In genomic region chr7:27489270-27489869, GRCm38 (mm10) we compare ENCODE assay signal across 10 mouse cellular contexts. TPM values are rescaled to one million over a fixed set of nuclear protein-coding genes. Genes with fewer than 3 reads are reported as not detected.
DNase-seq lines count a peak whose midpoint lies in the region; ATAC-seq and TF ChIP-seq lines count a peak whose summit lies in the region.
"Had no signal": no experiment of that assay in that cellular context is flagged by ENCODE, and none has a peak within 500 bp of the region (broad histone marks: within the 10 kb centered on the region; RNA-seq: fewer than 3 reads in every experiment).

No protein-coding gene starts in this region.

- peak overlapping the region; percentile 75 for H3K4me2 ChIP-seq in heart, embryonic 12.5 days
- no peak overlapping the region for H3K4me2 ChIP-seq in midbrain, embryonic 16.5 days (ENCODE audit: low read length)
- H3K4me2 ChIP-seq in heart, postnatal 0 days (ENCODE audit: low read depth, low read length), result no peak overlapping the region
- H3K4me2 ChIP-seq in midbrain, embryonic 11.5 days, result no peak overlapping the region

- TF ChIP-seq CTCF in heart, postnatal 0 days (IDR thresholded peaks at IDR 0.05; ENCODE audit: low read depth), result no peak
- no peak for TF ChIP-seq CTCF in small intestine, adult 2 months (IDR thresholded peaks at IDR 0.05; ENCODE audit: extremely low read depth, insufficient read length, insufficient replicate concordance, low read depth, low read length)

- TF ChIP-seq POLR2A in small intestine, adult 2 months (IDR thresholded peaks at IDR 0.05; ENCODE audit: low read depth, low read length), result no peak

- H3K9me3 ChIP-seq in heart, embryonic 12.5 days (replicated peaks), result no peaks in the 10 kb centered on the region
- H3K9me3 ChIP-seq in midbrain, embryonic 10.5 days (replicated peaks), result no peaks in the 10 kb centered on the region
- H3K9me3 ChIP-seq in midbrain, embryonic 16.5 days (replicated peaks; ENCODE audit: control insufficient read depth, low read length, poor library complexity, severe bottlenecking), result no peaks in the 10 kb centered on the region
- H3K9me3 ChIP-seq in heart, postnatal 0 days (replicated peaks; ENCODE audit: control insufficient read depth, low read length), result no peaks in the 10 kb centered on the region
- no peaks in the 10 kb centered on the region for H3K9me3 ChIP-seq in midbrain, embryonic 11.5 days (ENCODE audit: control insufficient read depth, low read length)

- no peak overlapping the region for H3K4me3 ChIP-seq in heart, embryonic 12.5 days
- H3K4me3 ChIP-seq in midbrain, embryonic 10.5 days, result no peak overlapping the region
- H3K4me3 ChIP-seq in midbrain, embryonic 16.5 days (ENCODE audit: low read depth, low read length), result no peak overlapping the region
- H3K4me3 ChIP-seq in heart, postnatal 0 days (ENCODE audit: low read depth, low read length), result no peak overlapping the region
- no peak overlapping the region for H3K4me3 ChIP-seq in small intestine, adult 2 months (ENCODE audit: low read depth, low read length)
- no peak overlapping the region for H3K4me3 ChIP-seq in midbrain, embryonic 11.5 days (ENCODE audit: low read depth, low read length)

- peak overlapping the region; percentile 97 for H3K27ac ChIP-seq in heart, embryonic 12.5 days (ENCODE audit: poor library complexity, severe bottlenecking)
- H3K27ac ChIP-seq in midbrain, embryonic 10.5 days (replicated peaks), result 0 out of 2 replicates have a peak overlapping the region, but pooled peaks have one; percentile 93
- H3K27ac ChIP-seq in midbrain, embryonic 16.5 days (ENCODE audit: low read length), result no peak overlapping the region
- peak overlapping the region; percentile 95 for H3K27ac ChIP-seq in heart, postnatal 0 days (ENCODE audit: low read depth)
- H3K27ac ChIP-seq in small intestine, adult 2 months (ENCODE audit: insufficient read depth, low read depth, low read length), result 0 out of 2 replicates have a peak overlapping the region, but pooled peaks have one; percentile 86
- H3K27ac ChIP-seq in midbrain, embryonic 11.5 days (ENCODE audit: low read depth, low read length), result no peak overlapping the region

- ATAC-seq in heart, embryonic 12.5 days (ENCODE audit: insufficient number of reproducible peaks, low FRiP score), result no peak
- ATAC-seq in midbrain, embryonic 16.5 days, result no peak
- ATAC-seq in heart, postnatal 0 days (ENCODE audit: insufficient read depth, low read depth), result no peak
- no peak for ATAC-seq in midbrain, embryonic 11.5 days (ENCODE audit: low FRiP score)
- ATAC-seq: forebrain, embryonic 16.5 days had no signal

- no peak for TF ChIP-seq EP300 in heart, postnatal 0 days (IDR thresholded peaks at IDR 0.05; ENCODE audit: low read depth)

- no peaks in the 10 kb centered on the region for H3K27me3 ChIP-seq in heart, embryonic 12.5 days (replicated peaks)
- H3K27me3 ChIP-seq in midbrain, embryonic 10.5 days (ENCODE audit: low read depth, poor library complexity, severe bottlenecking), result peaks cover 26% of the 10 kb centered on the region
- H3K27me3 ChIP-seq in midbrain, embryonic 16.5 days (ENCODE audit: control insufficient read depth, insufficient read depth, low read depth, low read length), result no peaks in the 10 kb centered on the region
- H3K27me3 ChIP-seq in heart, postnatal 0 days (ENCODE audit: control insufficient read depth, insufficient read depth, low read length), result no peaks in the 10 kb centered on the region
- H3K27me3 ChIP-seq in small intestine, adult 2 months (ENCODE audit: control insufficient read depth, insufficient read depth, low read length), result no peaks in the 10 kb centered on the region
- H3K27me3 ChIP-seq in midbrain, embryonic 11.5 days (ENCODE audit: control insufficient read depth, insufficient read depth, low read length), result no peaks in the 10 kb centered on the region; the same call in 1 of the 2 replicates

- no peak for DNase-seq in heart, postnatal 25 days (ENCODE audit: low spot score)
- no peak for DNase-seq in midbrain, embryonic 10.5 days (ENCODE audit: low spot score)
- no peak for DNase-seq in heart, postnatal 0 days (ENCODE audit: low spot score)
- no peak for DNase-seq in urinary bladder, adult 2 months (ENCODE audit: low spot score)
- no peak for DNase-seq in midbrain, embryonic 11.5 days (ENCODE audit: low spot score, missing footprints)
- DNase-seq: kidney, adult 8-10 months had no signal

- peaks cover 41% of the 10 kb centered on the region for H3K4me1 ChIP-seq in heart, embryonic 12.5 days (replicated peaks)
- peaks cover 38% of the 10 kb centered on the region for H3K4me1 ChIP-seq in midbrain, embryonic 10.5 days
- peaks cover 5% of the 10 kb centered on the region for H3K4me1 ChIP-seq in midbrain, embryonic 16.5 days (ENCODE audit: control insufficient read depth, insufficient read depth, low read length)
- H3K4me1 ChIP-seq in heart, postnatal 0 days (ENCODE audit: control insufficient read depth, insufficient read depth), result peaks cover 19% of the 10 kb centered on the region
- peaks cover 31% of the 10 kb centered on the region for H3K4me1 ChIP-seq in small intestine, adult 2 months (ENCODE audit: control insufficient read depth, insufficient read depth, insufficient read length, low read length)
- peaks cover 10% of the 10 kb centered on the region for H3K4me1 ChIP-seq in midbrain, embryonic 11.5 days (ENCODE audit: control insufficient read depth, insufficient read depth, low read length)

- intact Hi-C loops in heart, postnatal 25 days (cut with DNase I), result no loop called here

- WGBS in heart, embryonic 12.5 days, result 90% methylated on average over 25 of the region's 25 CpGs
- WGBS in midbrain, embryonic 10.5 days, result 91% methylated on average over 25 of the region's 25 CpGs
- WGBS in midbrain, embryonic 16.5 days, result 91% methylated on average over 23 of the region's 25 CpGs
- 88% methylated on average over 25 of the region's 25 CpGs for WGBS in heart, postnatal 0 days
- WGBS in small intestine, adult 2 months, result 91% methylated on average over 25 of the region's 25 CpGs
- 90% methylated on average over 25 of the region's 25 CpGs for WGBS in midbrain, embryonic 11.5 days

- H3K36me3 ChIP-seq in heart, embryonic 12.5 days, result peaks cover 20% of the 10 kb centered on the region
- H3K36me3 ChIP-seq in midbrain, embryonic 10.5 days, result no peaks in the 10 kb centered on the region
- H3K36me3 ChIP-seq in midbrain, embryonic 16.5 days (ENCODE audit: control insufficient read depth, insufficient read depth, low read length), result no peaks in the 10 kb centered on the region
- H3K36me3 ChIP-seq in heart, postnatal 0 days (replicated peaks; ENCODE audit: control insufficient read depth, insufficient read depth, low read length), result peaks cover 11% of the 10 kb centered on the region; the same call in 1 of the 2 replicates
- H3K36me3 ChIP-seq in small intestine, adult 2 months (ENCODE audit: control insufficient read depth, insufficient read depth, low read length), result peaks cover 12% of the 10 kb centered on the region
- H3K36me3 ChIP-seq in midbrain, embryonic 11.5 days (ENCODE audit: control insufficient read depth, insufficient read depth, low read length), result no peaks in the 10 kb centered on the region

- H3K9ac ChIP-seq in heart, embryonic 12.5 days, result peak overlapping the region; percentile 71
- H3K9ac ChIP-seq in midbrain, embryonic 16.5 days (ENCODE audit: low read depth, low read length), result no peak overlapping the region; the same call in 1 of the 2 replicates
- peak overlapping the region; percentile 23; the same call in 1 of the 2 replicates for H3K9ac ChIP-seq in heart, postnatal 0 days (replicated peaks; ENCODE audit: low read depth, low read length)
- H3K9ac ChIP-seq in midbrain, embryonic 11.5 days (ENCODE audit: low read length), result no peak overlapping the region

RNA-seq across cellular contexts. Expression of gene Sertad1, which starts 2.7 kb away (rescaled TPM):
- polyA plus RNA-seq in heart, embryonic 12.5 days (2016; fragmentation: Nextera tagmentation; extraction: Ambion mirVana), result 35.3 and 35.9 TPM in 2 replicates
- total RNA-seq in heart, postnatal 25 days (2021), result 10 to 100 TPM in 1 of 2 experiments, 1 to 10 TPM in 1; 7.9 to 13.0 TPM
- polyA plus RNA-seq in midbrain, embryonic 10.5 days (2016; fragmentation: Nextera tagmentation; extraction: Ambion mirVana), result 16.4 and 19.2 TPM in 2 replicates
- polyA plus RNA-seq in midbrain, embryonic 16.5 days (2015; fragmentation: Nextera tagmentation; extraction: Ambion mirVana), result 7.0 and 9.2 TPM in 2 replicates
- 23.4 and 70.5 TPM in 2 replicates for total RNA-seq in heart, postnatal 0 days (2014; rRNA removed; ENCODE audit: low replicate concordance)
- polyA plus RNA-seq in heart, postnatal 0 days (2015; fragmentation: Nextera tagmentation; extraction: Ambion mirVana), result 30.8 and 31.0 TPM in 2 replicates
- polyA plus RNA-seq in small intestine, adult 2 months (2012; rRNA removed), result 47.2 and 156 TPM in 2 replicates
- 36.2 and 37.2 TPM in 2 replicates for polyA plus RNA-seq in urinary bladder, adult 2 months (2012; rRNA removed)
- polyA plus RNA-seq in midbrain, embryonic 11.5 days (2014; fragmentation: Nextera tagmentation; extraction: Ambion mirVana), result 13.4 and 15.5 TPM in 2 replicates

RNA-seq across cellular contexts. Expression of gene Prx, which starts 9.8 kb away (rescaled TPM):
- 3.3 and 3.5 TPM in 2 replicates for polyA plus RNA-seq in heart, embryonic 12.5 days (2016; fragmentation: Nextera tagmentation; extraction: Ambion mirVana)
- 1 to 10 TPM; 1.2 to 1.6 TPM for total RNA-seq in heart, postnatal 25 days (2021)
- 2.3 and 2.5 TPM in 2 replicates for polyA plus RNA-seq in midbrain, embryonic 10.5 days (2016; fragmentation: Nextera tagmentation; extraction: Ambion mirVana)
- polyA plus RNA-seq in midbrain, embryonic 16.5 days (2015; fragmentation: Nextera tagmentation; extraction: Ambion mirVana), result 1.5 TPM in 2 replicates
- total RNA-seq in heart, postnatal 0 days (2014; rRNA removed; ENCODE audit: low replicate concordance), result 1.9 and 2.2 TPM in 2 replicates
- 1.1 TPM in 2 replicates for polyA plus RNA-seq in heart, postnatal 0 days (2015; fragmentation: Nextera tagmentation; extraction: Ambion mirVana)
- 0.37 and 0.68 TPM in 2 replicates for polyA plus RNA-seq in small intestine, adult 2 months (2012; rRNA removed)
- 4.6 and 4.9 TPM in 2 replicates for polyA plus RNA-seq in urinary bladder, adult 2 months (2012; rRNA removed)
- polyA plus RNA-seq in midbrain, embryonic 11.5 days (2014; fragmentation: Nextera tagmentation; extraction: Ambion mirVana), result 0.77 and 0.85 TPM in 2 replicates

RNA-seq across cellular contexts. Expression of gene Sertad3, which starts 15.8 kb away (rescaled TPM):
- 22.8 and 23.3 TPM in 2 replicates for polyA plus RNA-seq in heart, embryonic 12.5 days (2016; fragmentation: Nextera tagmentation; extraction: Ambion mirVana)
- 1 to 10 TPM; 6.4 to 8.0 TPM for total RNA-seq in heart, postnatal 25 days (2021)
- 18.9 and 21.9 TPM in 2 replicates for polyA plus RNA-seq in midbrain, embryonic 10.5 days (2016; fragmentation: Nextera tagmentation; extraction: Ambion mirVana)
- polyA plus RNA-seq in midbrain, embryonic 16.5 days (2015; fragmentation: Nextera tagmentation; extraction: Ambion mirVana), result 7.1 and 8.4 TPM in 2 replicates
- total RNA-seq in heart, postnatal 0 days (2014; rRNA removed; ENCODE audit: low replicate concordance), result 4.3 and 11.4 TPM in 2 replicates
- polyA plus RNA-seq in heart, postnatal 0 days (2015; fragmentation: Nextera tagmentation; extraction: Ambion mirVana), result 16.9 and 20.8 TPM in 2 replicates
- 5.3 and 12.8 TPM in 2 replicates for polyA plus RNA-seq in small intestine, adult 2 months (2012; rRNA removed)
- 22.0 and 29.1 TPM in 2 replicates for polyA plus RNA-seq in urinary bladder, adult 2 months (2012; rRNA removed)
- polyA plus RNA-seq in midbrain, embryonic 11.5 days (2014; fragmentation: Nextera tagmentation; extraction: Ambion mirVana), result 20.3 and 22.0 TPM in 2 replicates

RNA-seq across cellular contexts. Expression of gene Hipk4, which starts 33.7 kb away (rescaled TPM):
- polyA plus RNA-seq in heart, embryonic 12.5 days (2016; fragmentation: Nextera tagmentation; extraction: Ambion mirVana), result 0.31 and 0.39 TPM in 2 replicates
- total RNA-seq in heart, postnatal 25 days (2021), result under 1 TPM; 0.13 to 0.17 TPM
- polyA plus RNA-seq in midbrain, embryonic 10.5 days (2016; fragmentation: Nextera tagmentation; extraction: Ambion mirVana), result 0.33 and 0.52 TPM in 2 replicates
- polyA plus RNA-seq in midbrain, embryonic 16.5 days (2015; fragmentation: Nextera tagmentation; extraction: Ambion mirVana), result 0.86 and 0.88 TPM in 2 replicates
- total RNA-seq in heart, postnatal 0 days (2014; rRNA removed; ENCODE audit: low replicate concordance), result 0.23 and 1.1 TPM in 2 replicates
- polyA plus RNA-seq in heart, postnatal 0 days (2015; fragmentation: Nextera tagmentation; extraction: Ambion mirVana), result 0.15 and 0.18 TPM in 2 replicates
- 0.43 and 0.72 TPM in 2 replicates for polyA plus RNA-seq in small intestine, adult 2 months (2012; rRNA removed)
- 1.4 and 1.7 TPM in 2 replicates for polyA plus RNA-seq in urinary bladder, adult 2 months (2012; rRNA removed)
- 0.18 and 0.21 TPM in 2 replicates for polyA plus RNA-seq in midbrain, embryonic 11.5 days (2014; fragmentation: Nextera tagmentation; extraction: Ambion mirVana)

RNA-seq across cellular contexts. Expression of gene Blvrb, which starts 41.6 kb away (rescaled TPM):
- polyA plus RNA-seq in heart, embryonic 12.5 days (2016; fragmentation: Nextera tagmentation; extraction: Ambion mirVana), result 68.4 and 82.4 TPM in 2 replicates
- total RNA-seq in heart, postnatal 25 days (2021), result 10 to 100 TPM; 30.1 to 30.5 TPM
- polyA plus RNA-seq in midbrain, embryonic 10.5 days (2016; fragmentation: Nextera tagmentation; extraction: Ambion mirVana), result 38.9 and 40.9 TPM in 2 replicates
- 13.2 and 15.1 TPM in 2 replicates for polyA plus RNA-seq in midbrain, embryonic 16.5 days (2015; fragmentation: Nextera tagmentation; extraction: Ambion mirVana)
- total RNA-seq in heart, postnatal 0 days (2014; rRNA removed; ENCODE audit: low replicate concordance), result 36.4 and 59.7 TPM in 2 replicates
- polyA plus RNA-seq in heart, postnatal 0 days (2015; fragmentation: Nextera tagmentation; extraction: Ambion mirVana), result 33.3 and 34.4 TPM in 2 replicates
- polyA plus RNA-seq in small intestine, adult 2 months (2012; rRNA removed), result 79.1 and 142 TPM in 2 replicates
- polyA plus RNA-seq in urinary bladder, adult 2 months (2012; rRNA removed), result 46.5 and 51.3 TPM in 2 replicates
- 33.1 and 39.5 TPM in 2 replicates for polyA plus RNA-seq in midbrain, embryonic 11.5 days (2014; fragmentation: Nextera tagmentation; extraction: Ambion mirVana)

Comparison
In these comparisons a context has a peak if more than half of its experiments do, and no peak if none do; other contexts are left out.
1. H3K27ac ChIP-seq: peak in heart, embryonic 12.5 days (single experiment), midbrain, embryonic 10.5 days (single experiment), heart, postnatal 0 days (single experiment) and small intestine, adult 2 months (single experiment); none in midbrain, embryonic 16.5 days (single experiment) and midbrain, embryonic 11.5 days (single experiment).
2. H3K9ac ChIP-seq: peak in heart, embryonic 12.5 days (single experiment) and heart, postnatal 0 days (single experiment); none in midbrain, embryonic 16.5 days (single experiment) and midbrain, embryonic 11.5 days (single experiment).